Mouse (Mus musculus) induced T-regulatory cell, adult 2 months (primary cell): ENCODE results near the gene Avpr1b.

ENCODE experiments used
- DNase-seq: peaks from one replicate; pipeline ENCODE4 v3.0.0-alpha.2; 2012; ENCODE audit warnings: low read depth

Avpr1b gene

DNA sequence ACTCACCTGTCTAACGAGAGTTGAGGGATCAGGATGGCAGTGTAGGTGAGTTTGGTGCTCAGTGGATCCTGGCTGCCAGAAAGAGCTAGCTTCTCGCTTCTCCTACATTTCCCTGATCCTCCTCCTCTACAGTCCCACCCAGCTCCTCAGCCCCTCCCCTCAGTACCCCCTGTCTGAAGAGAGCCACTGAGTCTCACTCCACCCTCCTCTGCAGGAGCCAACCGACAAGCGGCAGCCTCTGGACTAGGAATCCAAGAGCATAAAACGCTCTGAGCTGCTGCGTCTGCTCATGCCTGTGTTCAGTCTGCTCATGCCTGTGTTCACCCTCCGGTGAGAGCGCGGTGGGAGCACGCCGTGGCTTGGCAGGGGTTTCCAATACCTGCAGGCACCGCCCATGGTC is at the start of gene Avpr1b:
TSS of gene Avpr1b (plus strand) at position 335 of the 400 bp plus-strand sequence.
- no peak for DNase-seq

- DNase-seq: no peak
These were observed 47.1 kb upstream of the Avpr1b start for GRCm38 (mm10) chr1:131551956-131552355.

GRCm38 (mm10) chr1:131553428-131553827 is 45.6 kb upstream of the Avpr1b start:
- no peak for DNase-seq

DNA sequence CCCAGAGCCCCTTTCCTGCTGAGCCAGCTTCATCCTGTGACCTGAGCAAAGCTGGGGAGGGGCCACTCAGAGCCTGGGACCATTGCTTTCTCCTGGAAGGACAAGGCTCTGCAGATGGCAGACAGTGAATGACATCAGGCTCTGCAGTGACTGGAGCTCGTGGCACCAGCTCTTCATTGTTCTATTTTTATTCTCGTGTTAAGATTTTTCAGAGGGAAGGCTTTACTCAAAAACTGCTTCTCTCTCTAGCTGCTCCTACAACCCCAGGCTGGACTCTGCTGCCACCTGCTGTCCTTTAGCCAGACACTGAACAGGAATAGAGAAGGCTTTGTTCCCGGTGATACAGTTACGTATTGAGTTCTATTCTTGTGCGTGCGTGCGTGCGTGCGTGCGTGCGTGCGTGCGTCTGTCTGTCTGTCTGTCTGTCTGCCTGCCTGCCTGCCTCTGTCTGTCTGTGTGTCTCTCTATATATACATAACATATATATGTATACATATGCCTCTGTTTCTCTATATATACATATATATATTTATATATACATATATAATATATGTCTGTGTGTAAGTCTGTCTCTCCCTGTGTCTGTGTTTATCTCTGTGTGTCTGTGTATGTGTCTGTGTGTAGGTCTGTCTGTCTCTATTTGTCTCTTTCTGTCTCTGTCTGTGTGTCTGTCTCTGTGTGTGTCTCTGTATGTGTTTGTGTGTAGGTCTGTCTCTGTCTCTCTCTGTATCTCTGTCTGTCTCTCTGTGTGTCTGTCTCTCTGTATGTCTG is 43.8 kb upstream of the Avpr1b start:
- peak; percentile 90 for DNase-seq

- no peak for DNase-seq
These were observed 38.5 kb upstream of the Avpr1b start for GRCm38 (mm10) chr1:131560500-131560899.

DNA sequence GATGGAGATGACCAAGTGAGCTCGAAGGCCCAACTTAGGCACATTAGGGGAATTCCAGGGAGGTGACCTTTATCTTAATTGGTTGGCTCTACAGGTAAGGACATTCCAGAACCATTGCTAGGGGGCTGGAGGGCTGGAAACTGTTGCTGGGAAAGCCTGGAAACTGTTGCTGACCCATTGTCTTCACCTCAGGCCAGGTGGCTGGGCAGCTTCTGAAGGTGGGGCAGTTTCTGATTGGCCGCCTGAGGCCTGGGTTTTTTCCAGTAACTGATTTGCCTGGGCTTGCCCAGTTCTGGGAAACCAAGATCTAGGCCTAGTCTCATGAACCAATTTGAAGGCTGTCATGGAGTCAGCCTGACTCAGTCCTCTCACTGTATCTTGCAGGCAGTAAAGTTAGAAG is 37.0 kb upstream of the Avpr1b start:
- no peak for DNase-seq

- DNase-seq: peak; percentile 41
These were observed 33.0 kb upstream of the Avpr1b start for GRCm38 (mm10) chr1:131566056-131566455.

DNA sequence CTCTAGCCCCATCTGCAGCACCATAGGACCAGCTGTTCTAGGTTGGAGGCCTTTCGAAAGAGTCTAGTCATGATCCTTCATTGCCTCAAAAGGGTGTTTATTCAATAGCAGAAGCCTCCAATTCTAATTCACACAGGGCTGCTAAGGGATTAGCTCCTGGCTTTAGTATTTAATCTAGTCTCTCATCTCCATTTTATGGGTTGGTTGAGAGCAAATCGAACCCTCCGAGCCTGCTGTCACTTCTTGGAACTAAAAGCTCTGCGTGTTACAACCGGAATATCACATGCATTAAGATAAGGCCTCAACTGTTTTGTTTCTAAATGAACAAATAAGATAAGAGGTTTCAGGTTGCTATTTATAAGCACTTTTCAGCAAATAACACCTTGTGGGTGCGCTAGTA is 29.3 kb upstream of the Avpr1b start:
- DNase-seq: no peak

DNA sequence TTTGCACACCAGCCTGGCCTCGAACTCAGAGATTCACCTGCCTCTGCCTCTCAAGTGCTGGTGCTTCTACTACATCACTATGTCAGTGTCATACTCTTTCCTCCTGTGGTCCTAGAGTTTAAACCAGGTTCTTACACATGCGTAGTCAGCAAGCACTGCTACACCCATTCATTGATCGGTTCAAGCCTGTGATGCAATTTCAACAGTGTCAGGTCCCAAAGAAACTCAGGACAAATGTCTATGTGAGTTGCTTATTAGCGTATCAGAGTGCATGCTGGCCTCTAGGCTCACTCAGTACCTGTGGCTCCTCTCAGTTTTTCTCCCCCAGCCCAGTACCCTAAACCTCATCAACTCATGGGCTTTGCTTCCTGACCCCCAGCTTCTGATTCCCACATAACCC is 28.6 kb upstream of the Avpr1b start:
- DNase-seq: no peak

GRCm38 (mm10) chr1:131573721-131574120 is 25.3 kb upstream of the Avpr1b start:
- peak; percentile 65 for DNase-seq

GRCm38 (mm10) chr1:131578943-131579680 is 19.9 kb upstream of the Avpr1b start:
- no peak for DNase-seq

- DNase-seq: no peak
These were observed 18.6 kb upstream of the Avpr1b start for GRCm38 (mm10) chr1:131580389-131580788.

DNA sequence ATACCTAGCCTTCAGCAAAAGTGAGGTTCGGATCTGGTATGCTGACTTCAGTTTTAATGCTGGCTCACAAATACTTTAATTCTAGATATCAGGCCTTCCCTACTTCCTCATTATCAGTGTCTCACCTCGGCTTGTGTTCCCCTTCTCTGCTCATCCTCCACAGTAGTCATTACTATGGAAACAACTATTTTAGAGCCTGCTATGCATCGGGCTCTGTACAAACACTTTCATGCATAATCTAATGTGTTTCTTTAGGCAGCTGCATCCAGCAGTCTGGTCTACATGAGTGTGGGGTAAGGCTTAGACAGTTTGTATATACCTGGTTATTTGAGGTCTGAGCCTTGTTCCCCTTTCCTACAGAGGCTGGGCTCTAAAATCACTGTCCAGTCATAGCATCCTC is 15.4 kb upstream of the Avpr1b start:
- DNase-seq: no peak

DNA sequence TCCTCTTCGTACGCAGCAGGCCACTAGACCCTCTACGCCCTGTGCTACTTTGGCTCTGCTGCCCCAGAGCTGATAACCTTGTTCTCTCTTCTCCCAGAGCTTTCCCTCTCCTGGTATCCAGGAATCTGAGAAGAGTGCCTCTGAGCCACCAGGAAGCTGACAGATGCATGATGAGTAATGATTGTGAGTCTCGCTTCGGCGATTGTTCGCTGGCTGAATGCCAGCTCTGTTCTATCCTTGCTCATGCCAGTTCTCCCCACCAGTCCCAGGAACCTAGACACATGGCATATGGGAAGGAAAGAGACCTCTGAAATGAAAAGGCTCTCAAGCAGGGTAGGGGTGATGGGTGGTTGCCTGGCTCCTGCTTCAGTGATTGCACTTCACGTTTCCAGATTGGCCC is 12.2 kb upstream of the Avpr1b start:
- DNase-seq: no peak

GRCm38 (mm10) chr1:131600314-131600713 is 1.3 kb downstream of the Avpr1b start:
- DNase-seq: peak; percentile 26

GRCm38 (mm10) chr1:131606719-131607118 is 7.7 kb downstream of the Avpr1b start:
- no peak for DNase-seq

DNA sequence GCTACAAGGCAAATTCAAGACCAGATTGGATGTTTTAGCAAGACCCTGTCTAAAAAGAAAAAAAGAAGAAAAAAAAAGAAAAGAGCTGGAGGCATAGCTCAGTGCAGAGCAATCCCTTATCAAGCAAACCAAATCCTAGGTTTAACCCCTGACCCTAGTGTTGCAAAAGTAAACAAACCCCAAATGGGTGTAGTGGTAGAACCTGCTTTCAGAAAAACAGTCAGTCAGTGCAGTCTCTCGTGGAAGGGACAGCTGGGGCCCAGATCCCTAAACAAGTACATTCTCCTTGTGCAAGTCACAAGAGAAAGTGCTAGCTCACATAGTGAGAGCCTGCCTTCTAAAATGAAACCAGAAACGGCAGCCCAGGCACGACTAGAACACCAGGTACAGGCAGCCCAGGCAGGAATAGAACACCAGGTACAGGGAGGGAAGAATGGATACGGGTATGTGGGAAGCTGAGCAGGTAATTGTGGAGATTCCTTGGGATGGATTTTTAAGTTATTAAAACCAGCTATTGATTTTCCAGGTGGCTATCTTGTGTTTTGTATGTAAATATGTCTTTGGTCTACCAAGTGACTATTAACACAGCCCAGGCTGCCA is 13.6 kb downstream of the Avpr1b start:
- DNase-seq: peak; percentile 21

DNA sequence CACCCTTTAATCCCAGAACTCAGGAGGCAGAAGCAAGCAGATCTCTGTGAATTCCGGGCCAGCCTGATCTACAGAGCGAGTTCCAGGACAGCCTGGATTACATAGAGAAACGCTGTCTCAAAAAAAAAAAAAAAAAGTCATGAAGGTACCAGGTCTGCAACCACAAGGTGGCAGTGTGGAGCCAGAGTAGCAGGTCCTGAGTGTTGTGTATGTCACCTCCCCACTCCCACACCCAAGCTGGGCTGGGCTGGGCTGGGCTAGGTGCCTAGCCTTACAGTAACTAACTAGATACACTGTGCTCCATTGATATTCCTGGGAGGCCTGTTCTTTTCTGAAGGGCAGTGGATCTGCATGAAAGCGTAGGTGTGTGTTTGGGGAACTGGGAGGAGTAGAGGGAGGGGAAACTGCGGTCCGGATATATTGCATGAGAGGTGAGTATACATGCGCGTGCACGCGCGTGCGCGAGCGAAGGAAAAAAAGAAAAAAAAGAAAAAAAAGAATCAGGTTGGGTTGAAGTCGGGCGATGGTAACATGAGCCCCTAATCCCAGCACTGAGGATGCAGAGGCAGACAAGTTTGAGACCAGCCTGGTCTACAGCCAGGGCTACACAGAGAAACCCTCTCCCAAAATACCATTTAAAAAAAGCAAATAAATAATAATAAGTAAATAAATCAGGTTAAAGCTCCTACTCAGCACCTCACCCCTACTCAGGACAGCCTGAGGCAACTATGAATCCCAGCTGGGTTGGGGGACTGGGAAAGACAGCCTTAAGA is 14.5 kb downstream of the Avpr1b start:
- DNase-seq: peak; percentile 95

DNA sequence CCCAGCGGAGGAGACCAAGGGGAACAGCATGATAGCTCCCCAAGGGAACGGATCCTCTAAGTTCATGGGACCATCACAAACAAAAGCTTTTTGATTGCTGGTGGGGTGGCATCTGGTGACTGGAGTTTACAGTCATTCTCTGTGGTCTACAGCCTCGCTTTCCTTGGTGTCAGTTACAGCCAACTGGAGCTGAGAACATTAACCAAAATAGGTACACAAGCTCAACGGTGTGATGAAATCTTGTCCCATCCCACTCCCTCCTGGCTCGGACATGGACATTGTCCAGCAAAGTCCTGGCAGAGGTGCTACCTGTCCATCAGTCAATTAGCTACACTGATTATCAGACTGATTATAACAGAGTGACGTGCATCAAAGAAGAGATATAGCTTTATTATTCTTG is 15.6 kb downstream of the Avpr1b start:
- DNase-seq: no peak

GRCm38 (mm10) chr1:131616131-131616530 is 17.1 kb downstream of the Avpr1b start:
- no peak for DNase-seq

DNA sequence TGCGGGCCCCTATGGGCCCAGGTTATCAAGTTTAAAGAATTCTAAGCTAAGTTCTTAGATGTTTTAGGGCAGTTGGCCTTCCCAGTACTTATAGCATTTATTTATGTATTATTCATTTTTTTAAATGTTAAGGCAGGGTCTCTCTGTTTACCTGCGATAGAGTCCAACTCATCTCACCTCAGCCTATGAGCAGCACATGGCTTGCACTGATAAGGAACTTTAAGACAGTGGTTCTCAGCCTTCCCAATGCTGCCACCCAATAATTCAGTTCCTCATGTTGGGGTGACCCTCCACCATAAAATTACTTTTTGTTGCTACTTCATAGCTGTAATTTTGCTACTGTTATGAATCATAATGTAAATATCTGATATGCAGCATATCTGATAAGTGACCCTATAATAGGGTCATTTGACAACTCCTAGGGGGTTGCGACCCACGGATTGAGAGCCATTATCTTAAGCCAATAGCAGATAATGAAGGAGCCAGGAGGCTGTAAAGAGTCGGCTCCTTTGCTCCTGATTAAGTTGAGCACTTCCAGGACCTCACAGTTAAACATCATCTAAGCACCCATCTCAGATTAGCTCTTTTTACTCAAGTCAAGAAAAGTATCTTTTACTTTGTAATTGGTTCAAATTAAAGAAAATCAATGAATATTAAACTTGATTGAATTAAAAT is 17.6 kb downstream of the Avpr1b start:
- no peak for DNase-seq

GRCm38 (mm10) chr1:131618576-131618975 is 19.5 kb downstream of the Avpr1b start:
- DNase-seq: peak; percentile 15
